Comparison of ENCODE assay signal across 8 mouse cellular contexts in genomic region chr17:25475946-25476744, GRCm38 (mm10). TPM values are rescaled to one million over a fixed set of nuclear protein-coding genes. Genes with fewer than 3 reads are reported as not detected.
DNase-seq lines count a peak whose midpoint lies in the region; ATAC-seq and TF ChIP-seq lines count a peak whose summit lies in the region.

No protein-coding gene starts in this region.

- H3K9me3 ChIP-seq in kidney, embryonic 15.5 days (replicated peaks): no peaks in the 10 kb centered on the region
- H3K9me3 ChIP-seq in hindbrain, postnatal 0 days (ENCODE audit: low read length): no peaks in the 10 kb centered on the region
- H3K9me3 ChIP-seq in liver, embryonic 13.5 days (replicated peaks): no peaks in the 10 kb centered on the region

- H3K27ac ChIP-seq in kidney, embryonic 15.5 days: no peak overlapping the region
- no peak overlapping the region for H3K27ac ChIP-seq in hindbrain, postnatal 0 days
- H3K27ac ChIP-seq in liver, embryonic 13.5 days: no peak overlapping the region

- peak; percentile 48 for DNase-seq in kidney, adult 18-20 months
- peak; percentile 83 for DNase-seq in MN1 (ENCODE audit: low spot score)
- peak; percentile 33 for DNase-seq in cerebellum, adult 9-11 months
- DNase-seq in hindbrain, postnatal 0 days (ENCODE audit: low spot score): peak; percentile 84
- peak; percentile 26 for DNase-seq in liver, embryonic 13.5 days
- DNase-seq in right cerebral cortex, adult 2 months (ENCODE audit: low spot score in 2 of 2): peak; percentile 73 to 75
- no peak for DNase-seq in ovary, postnatal 10 days (ENCODE audit: low spot score)

- H3K4me2 ChIP-seq in kidney, embryonic 15.5 days: no peak overlapping the region
- no peak overlapping the region for H3K4me2 ChIP-seq in hindbrain, postnatal 0 days (ENCODE audit: low read depth, low read length)
- H3K4me2 ChIP-seq in liver, embryonic 13.5 days: no peak overlapping the region

- no peak overlapping the region for H3K4me3 ChIP-seq in kidney, embryonic 15.5 days (replicated peaks)
- no peak overlapping the region for H3K4me3 ChIP-seq in hindbrain, postnatal 0 days (ENCODE audit: low read length)
- H3K4me3 ChIP-seq in liver, embryonic 13.5 days (replicated peaks): no peak overlapping the region

- no peak for ATAC-seq in kidney, embryonic 15.5 days (replicated peaks; ENCODE audit: low FRiP score)
- ATAC-seq in hindbrain, postnatal 0 days: 0 out of 2 replicates have a peak, but pooled peaks have one; percentile 14
- no peak for ATAC-seq in liver, embryonic 13.5 days (ENCODE audit: low read depth)

- WGBS in kidney, embryonic 15.5 days: 39% methylated on average over 19 of the region's 19 CpGs
- WGBS in hindbrain, postnatal 0 days: 30% methylated on average over 19 of the region's 19 CpGs
- 33% methylated on average over 19 of the region's 19 CpGs for WGBS in liver, embryonic 13.5 days (ENCODE audit: insufficient replicate concordance)

- no peaks in the 10 kb centered on the region for H3K36me3 ChIP-seq in kidney, embryonic 15.5 days
- no peaks in the 10 kb centered on the region for H3K36me3 ChIP-seq in hindbrain, postnatal 0 days (ENCODE audit: insufficient read depth, low read length)
- no peaks in the 10 kb centered on the region for H3K36me3 ChIP-seq in liver, embryonic 13.5 days

- no peak overlapping the region for H3K9ac ChIP-seq in kidney, embryonic 15.5 days
- no peak overlapping the region for H3K9ac ChIP-seq in hindbrain, postnatal 0 days (replicated peaks; ENCODE audit: low read length)
- H3K9ac ChIP-seq in liver, embryonic 13.5 days: no peak overlapping the region

- peaks cover 19% of the 10 kb centered on the region for H3K4me1 ChIP-seq in kidney, embryonic 15.5 days
- H3K4me1 ChIP-seq in hindbrain, postnatal 0 days (ENCODE audit: insufficient read depth, low read length): no peaks in the 10 kb centered on the region
- peaks cover 6% of the 10 kb centered on the region for H3K4me1 ChIP-seq in liver, embryonic 13.5 days (replicated peaks)

- TF ChIP-seq CTCF in hindbrain, postnatal 0 days (IDR thresholded peaks at IDR 0.05; ENCODE audit: low read depth): peak; percentile 91

- H3K27me3 ChIP-seq in kidney, embryonic 15.5 days: peaks cover 48% of the 10 kb centered on the region
- peaks cover 16% of the 10 kb centered on the region; the same call in 1 of the 2 replicates for H3K27me3 ChIP-seq in hindbrain, postnatal 0 days (ENCODE audit: insufficient read depth, low read length)
- peaks cover 55% of the 10 kb centered on the region for H3K27me3 ChIP-seq in liver, embryonic 13.5 days

RNA-seq across cellular contexts. Expression of gene Sstr5, which starts 20.9 kb away (rescaled TPM):
- not detected in 2 replicates for polyA plus RNA-seq in kidney, embryonic 15.5 days (2015; fragmentation: Nextera tagmentation; extraction: Ambion mirVana)
- total RNA-seq in hindbrain, postnatal 0 days (2014; rRNA removed): 2.3 and 2.5 TPM in 2 replicates
- polyA plus RNA-seq in hindbrain, postnatal 0 days (2015; fragmentation: Nextera tagmentation; extraction: Ambion mirVana): 0.84 and 1.2 TPM in 2 replicates
- not detected in 2 replicates for polyA plus RNA-seq in liver, embryonic 13.5 days (2015; fragmentation: Nextera tagmentation; extraction: Ambion mirVana)

RNA-seq across cellular contexts. Expression of gene Tekt4, which starts 21.7 kb away (rescaled TPM):
- not detected in 2 replicates for polyA plus RNA-seq in kidney, embryonic 15.5 days (2015; fragmentation: Nextera tagmentation; extraction: Ambion mirVana)
- total RNA-seq in hindbrain, postnatal 0 days (2014; rRNA removed): 5.7 and 7.4 TPM in 2 replicates
- polyA plus RNA-seq in hindbrain, postnatal 0 days (2015; fragmentation: Nextera tagmentation; extraction: Ambion mirVana): 2.3 and 3.2 TPM in 2 replicates
- not detected in 2 replicates for polyA plus RNA-seq in liver, embryonic 13.5 days (2015; fragmentation: Nextera tagmentation; extraction: Ambion mirVana)

RNA-seq across cellular contexts. Expression of gene Cacna1h, which starts 42.6 kb away (rescaled TPM):
- polyA plus RNA-seq in kidney, embryonic 15.5 days (2015; fragmentation: Nextera tagmentation; extraction: Ambion mirVana): 2.8 and 3.4 TPM in 2 replicates
- 82.1 and 111 TPM in 2 replicates for total RNA-seq in hindbrain, postnatal 0 days (2014; rRNA removed)
- 4.8 and 5.7 TPM in 2 replicates for polyA plus RNA-seq in hindbrain, postnatal 0 days (2015; fragmentation: Nextera tagmentation; extraction: Ambion mirVana)
- 0.39 and 0.66 TPM in 2 replicates for polyA plus RNA-seq in liver, embryonic 13.5 days (2015; fragmentation: Nextera tagmentation; extraction: Ambion mirVana)
